Mouse (Mus musculus) C2C12 (cell line): ENCODE data around the gene Gimap4.

Experiments
- CTCF ChIP-seq: IDR thresholded peaks from one replicate; pipeline ENCODE4 v1.5.1; 2011; ENCODE audit not compliant: control insufficient read depth, insufficient read depth, insufficient read length
- FOSL1 ChIP-seq: IDR thresholded peaks from one replicate; pipeline ENCODE4 v1.8.0; 2011; ENCODE audit warnings: mild to moderate bottlenecking, low read length; ENCODE audit not compliant: poor library complexity, insufficient read depth, severe bottlenecking
- MAX ChIP-seq: IDR thresholded peaks from one replicate; pipeline ENCODE4 v1.6.1; 2011; ENCODE audit warnings: mild to moderate bottlenecking, control low read depth
- MYOD1 ChIP-seq: IDR thresholded peaks from one replicate; pipeline ENCODE4 v1.6.1; 2011; ENCODE audit warnings: low read depth; ENCODE audit not compliant: control insufficient read depth, insufficient read length
- MYOG ChIP-seq: IDR thresholded peaks from one replicate; pipeline ENCODE4 v1.6.1; 2011; ENCODE audit not compliant: control insufficient read depth, insufficient read length; ENCODE audit errors: extremely low read depth

GRCm38 (mm10) chr6:48665471-48665870 lies 18.9 kb upstream of the Gimap4 start:
- TF ChIP-seq MAX (no peak), FOSL1 (no peak), MYOG (no peak), CTCF (no peak), MYOD1 (no peak)
